Mouse (Mus musculus) E14TG2a.4 (cell line): ENCODE results near the gene Lsamp.

Experiments
- H3K27me3 ChIP-seq: 2 replicates; pipeline ENCODE4 v1.6.1; 2014; ENCODE audit warnings: low read length, control low read depth; ENCODE audit not compliant: insufficient read depth
- H3K36me3 ChIP-seq: 2 replicates; pipeline ENCODE4 v1.6.1; 2014; ENCODE audit warnings: low read length, control low read depth; ENCODE audit not compliant: insufficient read depth
- H3K4me1 ChIP-seq: replicated peaks from 2 replicates; pipeline ENCODE4 v1.6.1; 2014; ENCODE audit warnings: low read depth, low read length, control low read depth
- H3K4me3 ChIP-seq: replicated peaks from 2 replicates; pipeline ENCODE4 v1.5.1; 2014; ENCODE audit warnings: mild to moderate bottlenecking, low read length
- H3K9me3 ChIP-seq: 2 replicates; pipeline ENCODE4 v1.6.1; 2014; ENCODE audit warnings: low read length, control low read depth
- CTCF ChIP-seq: conservative IDR thresholded peaks from 2 replicates; pipeline ENCODE4 v1.5.1; 2014; ENCODE audit warnings: low read length
- NANOG ChIP-seq: IDR thresholded peaks from 2 replicates; pipeline ENCODE4 v1.6.1; 2014; ENCODE audit warnings: borderline replicate concordance, low read length, mixed read lengths
- POU5F1 ChIP-seq: IDR thresholded peaks from 2 replicates; pipeline ENCODE4 v1.6.1; 2014; ENCODE audit warnings: low read length, borderline replicate concordance

The Lsamp gene

DNA sequence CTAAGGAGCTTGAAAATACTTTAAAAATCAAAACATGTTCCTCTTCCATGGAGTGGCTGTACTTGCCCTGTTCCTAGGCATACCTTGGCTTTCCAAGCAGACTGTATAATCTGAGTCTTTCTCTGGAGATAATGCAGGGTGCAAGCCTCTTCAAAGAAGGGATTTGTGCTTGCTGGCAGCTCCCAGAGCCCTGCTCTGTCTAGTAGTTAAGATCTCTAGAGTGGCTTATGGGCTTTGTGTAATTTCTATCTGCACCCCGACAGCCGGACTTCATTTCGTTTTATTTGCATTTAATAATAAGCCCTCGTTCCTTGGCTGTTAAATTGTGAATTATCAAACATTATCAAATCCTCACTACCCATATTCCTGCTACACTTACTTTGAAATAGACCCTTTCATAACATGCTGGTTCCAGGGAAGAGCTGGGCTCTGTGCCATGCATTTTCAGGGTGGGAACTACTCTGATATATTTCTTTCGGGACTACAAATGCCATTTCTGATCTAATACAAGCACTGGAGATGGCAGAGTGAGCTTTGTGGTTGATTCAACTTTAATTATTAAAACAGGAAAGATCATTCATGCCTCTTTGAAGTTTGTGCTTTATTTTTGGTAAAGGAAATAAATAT, 1604.6 kb downstream of the Lsamp start:
- no peaks in the 10 kb centered on the region for H3K9me3 ChIP-seq
- TF ChIP-seq NANOG (no peak), CTCF (no peak), POU5F1 (no peak)
- no peaks in the 10 kb centered on the region for H3K27me3 ChIP-seq
- H3K36me3 ChIP-seq, result no peaks in the 10 kb centered on the region
- H3K4me3 ChIP-seq, result no peak overlapping the region
- H3K4me1 ChIP-seq, result no peaks in the 10 kb centered on the region

DNA sequence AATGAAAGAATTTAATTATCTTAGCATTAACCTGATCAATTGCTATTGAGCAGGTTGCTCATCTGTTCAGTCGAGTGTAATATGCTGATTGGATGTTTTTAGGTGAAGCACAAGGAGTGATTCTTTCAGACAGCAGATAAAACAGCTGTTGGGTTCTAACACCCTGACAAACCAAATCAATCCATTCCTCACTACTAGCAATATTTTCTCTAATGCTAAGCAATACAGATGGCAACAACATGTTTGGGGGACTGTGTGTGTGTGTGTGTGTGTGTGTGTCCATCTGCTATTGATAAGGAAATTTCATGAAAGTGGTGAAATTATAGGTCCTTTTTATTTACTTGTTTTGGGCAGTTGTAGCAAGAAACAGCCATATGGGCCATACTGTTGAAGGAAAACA, 1628.1 kb downstream of the Lsamp start:
- Histone ChIP-seq H3K27me3 (no peaks in the 10 kb centered on the region), H3K36me3 (no peaks in the 10 kb centered on the region), H3K4me1 (no peaks in the 10 kb centered on the region), H3K9me3 (no peaks in the 10 kb centered on the region), H3K4me3 (no peak overlapping the region)
- no peak for TF ChIP-seq NANOG
- no peak for TF ChIP-seq CTCF
- no peak for TF ChIP-seq POU5F1

DNA sequence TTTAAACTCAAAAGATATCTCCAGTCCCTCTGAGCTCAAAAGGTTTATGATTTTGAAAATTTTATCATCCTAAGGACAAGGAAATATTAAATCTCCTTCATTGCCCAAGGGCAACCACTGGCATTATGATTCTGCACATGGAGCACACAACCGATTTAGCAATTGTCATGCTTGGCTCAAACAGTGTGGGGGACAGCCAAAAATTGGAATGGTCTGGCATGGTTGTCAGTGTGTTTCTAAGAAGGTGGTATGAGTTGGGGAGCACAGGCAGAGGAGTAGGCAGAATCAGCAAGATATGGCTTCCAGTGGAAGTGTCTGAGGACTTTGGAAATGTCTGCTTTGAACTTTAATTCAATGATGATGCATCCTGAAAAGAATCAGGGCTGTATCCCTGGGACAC, 1639.7 kb downstream of the Lsamp start:
- no peaks in the 10 kb centered on the region for H3K27me3 ChIP-seq
- no peak overlapping the region for H3K4me3 ChIP-seq
- TF ChIP-seq POU5F1, result no peak
- TF ChIP-seq NANOG, result no peak
- TF ChIP-seq CTCF, result no peak
- H3K9me3 ChIP-seq, result no peaks in the 10 kb centered on the region
- no peaks in the 10 kb centered on the region for H3K4me1 ChIP-seq
- no peaks in the 10 kb centered on the region for H3K36me3 ChIP-seq

DNA sequence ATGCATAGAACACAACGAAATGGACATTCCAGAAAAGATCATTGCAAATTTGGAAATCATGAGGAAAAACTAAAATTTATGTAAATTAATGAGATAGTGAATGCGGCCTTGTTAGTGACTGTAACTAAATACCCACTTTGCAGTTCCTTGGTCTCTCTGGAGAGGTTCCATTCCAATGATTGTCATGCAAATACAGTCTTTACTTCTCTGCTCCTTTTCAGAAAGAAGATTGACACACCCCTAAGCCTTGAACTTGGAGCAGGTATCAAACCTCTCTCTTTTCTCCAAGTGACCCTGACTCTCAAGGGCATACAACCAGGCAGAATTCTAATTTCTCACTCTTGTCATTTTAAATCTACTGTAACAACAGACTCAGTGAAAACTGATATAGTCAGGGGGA, 1649.7 kb downstream of the Lsamp start:
- H3K4me1 ChIP-seq, result peaks cover 17% of the 10 kb centered on the region
- no peak overlapping the region for H3K4me3 ChIP-seq
- H3K36me3 ChIP-seq, result no peaks in the 10 kb centered on the region
- no peaks in the 10 kb centered on the region for H3K9me3 ChIP-seq
- TF ChIP-seq NANOG, result peak; percentile 76; the same call in 1 of the 2 replicates
- TF ChIP-seq CTCF, result no peak
- peak; percentile 77; the same call in 1 of the 2 replicates for TF ChIP-seq POU5F1
- no peaks in the 10 kb centered on the region for H3K27me3 ChIP-seq

DNA sequence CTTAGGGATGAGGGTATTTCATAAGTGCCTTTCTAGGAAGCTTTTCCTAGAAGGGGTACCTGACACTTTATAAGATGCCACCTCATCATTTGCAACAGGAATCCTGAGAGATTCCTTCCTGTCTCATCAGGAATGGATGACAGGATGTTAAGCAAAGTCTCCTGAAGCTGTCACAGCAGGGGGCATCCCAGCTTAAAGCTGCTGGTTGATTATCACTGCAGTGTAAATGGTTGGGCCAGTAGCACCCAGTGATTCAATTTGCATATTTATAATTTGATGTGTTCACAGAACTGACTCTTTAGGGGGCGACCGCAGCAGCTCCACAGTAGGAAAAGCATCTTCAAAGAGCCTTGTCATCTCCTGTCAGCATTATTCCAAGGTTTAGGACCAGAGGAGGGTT, 1656.7 kb downstream of the Lsamp start:
- Histone ChIP-seq H3K4me3 (no peak overlapping the region), H3K27me3 (no peaks in the 10 kb centered on the region), H3K4me1 (peaks cover 4% of the 10 kb centered on the region; the same call in 1 of the 2 replicates), H3K9me3 (no peaks in the 10 kb centered on the region), H3K36me3 (no peaks in the 10 kb centered on the region)
- TF ChIP-seq CTCF, result no peak
- TF ChIP-seq POU5F1, result no peak
- TF ChIP-seq NANOG, result no peak

DNA sequence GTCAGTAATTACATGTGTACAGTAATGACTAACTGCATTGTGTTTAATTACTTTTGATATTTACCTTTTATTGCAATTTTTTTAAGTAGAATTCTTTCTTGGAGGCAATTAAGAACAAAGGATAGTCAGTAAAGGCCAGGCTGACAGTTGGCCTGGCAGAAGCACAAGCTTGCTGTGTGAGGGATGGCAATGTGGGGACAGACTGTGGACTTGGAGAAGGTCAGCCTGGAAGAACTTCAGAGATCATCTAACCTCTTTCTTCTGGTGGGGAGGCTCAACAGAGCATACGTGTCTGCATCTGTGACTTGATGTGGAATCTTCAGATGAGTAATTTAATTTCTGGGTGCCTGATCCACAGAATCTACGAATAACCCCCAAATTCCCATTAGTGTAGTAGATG, 1669.1 kb downstream of the Lsamp start:
- no peak for TF ChIP-seq CTCF
- no peak for TF ChIP-seq POU5F1
- H3K36me3 ChIP-seq, result no peaks in the 10 kb centered on the region
- no peaks in the 10 kb centered on the region for H3K27me3 ChIP-seq
- no peak overlapping the region for H3K4me3 ChIP-seq
- H3K4me1 ChIP-seq, result no peaks in the 10 kb centered on the region
- H3K9me3 ChIP-seq, result no peaks in the 10 kb centered on the region

DNA sequence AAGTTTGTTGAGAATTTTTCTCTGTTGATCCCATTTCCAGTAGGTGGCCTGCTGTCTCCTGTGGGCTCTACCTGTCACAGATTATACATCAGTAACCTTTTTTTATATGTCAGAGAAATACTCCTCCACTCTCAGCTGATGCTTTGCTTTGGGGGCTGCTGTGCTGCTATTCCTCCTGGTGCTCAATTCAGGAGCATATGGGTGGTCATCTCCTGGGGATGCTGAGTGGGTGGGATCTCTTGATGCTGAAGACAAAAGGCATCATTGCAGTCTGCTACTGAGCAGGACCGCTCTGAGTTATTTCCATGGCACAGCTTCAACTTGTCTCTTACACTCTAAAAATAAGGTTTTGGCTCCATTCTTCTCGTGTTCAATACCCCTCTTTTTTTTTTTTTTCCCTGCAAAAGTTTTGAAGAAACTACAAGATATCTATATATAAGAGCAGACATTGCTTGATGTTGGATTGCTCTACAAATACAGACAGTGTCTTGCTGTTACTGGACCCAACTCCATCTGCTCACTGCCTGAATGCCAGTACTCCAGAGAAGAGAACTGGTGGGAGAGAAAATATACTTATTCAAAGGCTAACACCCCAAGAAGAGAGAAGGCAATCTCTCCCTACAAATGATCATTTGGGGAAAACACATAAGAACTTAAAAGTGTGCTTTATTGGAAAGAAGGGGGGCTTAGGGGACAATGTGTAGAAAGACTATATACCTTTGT, 1690.3 kb downstream of the Lsamp start:
- Histone ChIP-seq H3K4me1 (no peaks in the 10 kb centered on the region), H3K9me3 (no peaks in the 10 kb centered on the region), H3K27me3 (no peaks in the 10 kb centered on the region), H3K4me3 (no peak overlapping the region), H3K36me3 (no peaks in the 10 kb centered on the region)
- TF ChIP-seq POU5F1 (no peak), NANOG (no peak), CTCF (no peak)

DNA sequence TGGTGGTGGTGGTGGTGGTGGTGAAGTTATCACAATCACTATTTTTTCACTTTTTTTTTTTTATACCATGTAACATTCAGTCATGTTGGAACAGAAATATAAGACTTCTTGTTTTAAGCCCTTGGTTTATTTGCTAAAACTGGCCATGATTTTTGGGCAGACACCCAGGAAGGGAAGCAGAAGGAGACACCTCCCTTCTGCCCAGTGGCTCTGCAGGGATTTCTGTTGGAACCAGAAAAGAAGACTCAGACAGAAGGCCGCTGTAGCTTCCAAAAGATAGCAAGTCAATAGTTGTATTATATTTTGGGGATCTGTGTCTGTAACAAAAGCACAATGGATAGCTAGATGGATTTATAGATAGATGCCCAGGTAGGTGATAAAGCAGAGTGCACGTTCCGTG, 1691.6 kb downstream of the Lsamp start:
- H3K4me1 ChIP-seq, result no peaks in the 10 kb centered on the region
- H3K27me3 ChIP-seq, result no peaks in the 10 kb centered on the region
- no peaks in the 10 kb centered on the region for H3K9me3 ChIP-seq
- H3K4me3 ChIP-seq, result no peak overlapping the region
- H3K36me3 ChIP-seq, result no peaks in the 10 kb centered on the region
- no peak for TF ChIP-seq CTCF

DNA sequence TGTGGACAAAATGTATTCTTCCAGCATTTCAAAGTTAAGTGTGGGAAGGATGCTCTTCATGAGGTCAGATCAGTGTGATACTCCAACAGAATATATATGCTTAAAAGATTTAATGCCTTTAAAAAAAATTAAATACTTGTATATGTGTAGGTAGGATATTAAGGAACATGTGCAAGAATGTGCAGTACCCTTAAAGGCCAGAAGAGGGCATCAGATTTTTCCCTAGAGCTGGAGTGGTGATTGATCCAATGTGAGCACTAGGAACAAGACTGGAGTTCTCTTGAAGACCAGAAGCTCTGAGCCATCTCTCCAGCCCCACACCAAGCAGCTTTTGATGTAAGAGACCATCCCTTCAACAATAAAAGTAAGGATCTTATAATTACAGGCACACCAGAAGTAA, 1708.3 kb downstream of the Lsamp start:
- TF ChIP-seq CTCF (peak; percentile 90), NANOG (no peak)
- H3K4me1 ChIP-seq, result no peaks in the 10 kb centered on the region
- H3K27me3 ChIP-seq, result no peaks in the 10 kb centered on the region
- no peaks in the 10 kb centered on the region for H3K36me3 ChIP-seq
- H3K4me3 ChIP-seq, result no peak overlapping the region
- H3K9me3 ChIP-seq, result no peaks in the 10 kb centered on the region
